Mouse (Mus musculus) embryonic facial prominence, embryonic 11.5 days (tissue): ENCODE results near the gene Ninj1. TPM values are rescaled to one million over a fixed set of nuclear protein-coding genes. Genes with fewer than 3 reads are reported as not detected.

Source experiments
- ATAC-seq: fragments of 200-750 bp; cut with Nextera tagmentation; replicated peaks from 2 replicates; pipeline ENCODE4 v1.8.0; 2017; ENCODE audit warnings: low read depth; ENCODE audit not compliant: insufficient number of reproducible peaks, low FRiP score, low TSS enrichment
- DNase-seq: peaks from one replicate; pipeline ENCODE4 v3.0.0-alpha.2; 2015; ENCODE audit warnings: low spot score
- H3K27ac ChIP-seq: fragments of 300-500 bp; sonication (generic); replicated peaks from 2 replicates; pipeline ENCODE4 v1.5.1; 2014; ENCODE audit warnings: mild to moderate bottlenecking, low read depth, low read length, control low read depth
- H3K27me3 ChIP-seq: fragments of 300-500 bp; sonication (generic); 2 replicates; pipeline ENCODE4 v1.6.1; 2014; ENCODE audit warnings: mild to moderate bottlenecking, low read length, moderate library complexity, mixed read lengths; ENCODE audit not compliant: control insufficient read depth, insufficient read depth
- H3K36me3 ChIP-seq: fragments of 300-500 bp; sonication (generic); replicated peaks from 2 replicates; pipeline ENCODE4 v1.6.1; 2014; ENCODE audit warnings: low read depth, mild to moderate bottlenecking, low read length, moderate library complexity, mixed read lengths; ENCODE audit not compliant: control insufficient read depth, insufficient read depth
- H3K4me1 ChIP-seq: fragments of 300-500 bp; sonication (generic); 2 replicates; pipeline ENCODE4 v1.6.1; 2014; ENCODE audit warnings: low read length, mixed read lengths; ENCODE audit not compliant: control insufficient read depth, insufficient read depth
- H3K4me2 ChIP-seq: fragments of 300-500 bp; sonication (generic); 2 replicates; pipeline ENCODE4 v1.6.1; 2014; ENCODE audit warnings: low read depth, mild to moderate bottlenecking, control low read depth, low read length, moderate library complexity
- H3K4me3 ChIP-seq: fragments of 300-500 bp; sonication (generic); 2 replicates; pipeline ENCODE4 v1.5.1; 2014; ENCODE audit warnings: low read depth, low read length, control low read depth
- H3K9ac ChIP-seq: fragments of 300-500 bp; sonication (generic); replicated peaks from 2 replicates; pipeline ENCODE4 v1.6.1; 2014; ENCODE audit warnings: mild to moderate bottlenecking, control low read depth, low read length
- H3K9me3 ChIP-seq: fragments of 300-500 bp; sonication (generic); replicated peaks from 2 replicates; pipeline ENCODE4 v1.6.1; 2016; ENCODE audit warnings: mild to moderate bottlenecking, low read length, inconsistent platforms, mixed read lengths; ENCODE audit not compliant: control insufficient read depth
- WGBS: fragments of 180-500 bp; shearing (Covaris S2); extraction: QIAGEN DNeasy Blood & Tissue Kit; methylation state at CpG from one replicate; pipeline ENCODE4 v1.1.7; 2014; 5-methylcytosine and 5-hydroxymethylcytosine counted together
- polyA plus RNA-seq: library from polyadenylated mRNA; unstranded; fragments of >200 nt; fragmentation: Nextera tagmentation; extraction: Ambion mirVana; gene quantifications from 2 replicates; pipeline ENCODE4 v1.2.1, GENCODE M21; 2014

Ninj1 gene
- polyA plus RNA-seq = 29.8 and 30.5 TPM in 2 replicates

DNA sequence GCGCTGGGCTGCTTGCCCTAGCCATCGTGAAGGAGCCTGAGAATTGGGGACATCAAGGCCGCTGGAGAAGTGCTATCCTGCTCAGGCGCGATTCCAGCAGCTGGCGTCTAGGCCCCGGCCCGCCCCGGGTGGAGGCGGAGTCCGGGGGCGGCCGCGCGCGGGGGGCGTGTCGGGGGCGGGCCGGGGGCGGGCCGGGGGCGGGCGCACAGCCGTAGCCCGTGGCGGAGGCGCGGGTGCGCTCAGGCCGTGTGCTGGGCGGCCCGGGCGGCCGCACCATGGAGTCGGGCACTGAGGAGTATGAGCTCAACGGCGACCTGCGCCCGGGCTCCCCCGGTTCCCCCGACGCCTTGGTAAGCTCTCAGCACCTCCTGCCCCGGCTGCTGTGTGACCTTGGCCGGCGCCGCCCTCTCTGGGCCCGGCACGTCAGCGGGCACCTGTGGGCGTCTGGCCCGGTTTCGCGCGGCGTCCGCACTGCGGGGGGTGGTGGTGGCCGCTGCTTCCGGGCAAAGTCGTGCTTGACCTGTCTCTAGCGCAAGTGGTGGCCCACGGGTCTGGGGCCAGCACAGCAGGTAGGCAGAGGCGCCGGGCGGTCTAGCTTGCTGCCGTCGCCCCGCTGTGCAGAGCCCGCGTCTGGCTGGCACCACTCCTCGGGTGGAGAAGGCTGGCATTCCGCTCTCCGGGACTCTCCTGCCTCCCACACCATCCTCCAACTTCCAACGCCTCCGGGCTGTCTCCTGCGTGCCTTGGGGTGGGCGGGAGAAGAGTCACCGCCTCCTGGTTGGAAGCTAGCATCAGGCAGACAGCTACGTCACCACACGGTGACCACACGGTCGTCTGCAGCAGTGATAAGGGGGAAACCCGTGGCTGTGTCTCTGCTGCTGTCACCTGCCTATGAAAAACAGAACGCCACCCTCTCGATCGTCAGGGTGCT, at the start of gene Ninj1:
Gene Ninj1, plus strand, starts transcription at position 198 of the 931 bp plus-strand sequence.
- 1% methylated on average over 77 of the region's 87 CpGs for WGBS
- peak within 1 kb of the TSS; percentile 97 for H3K4me2 ChIP-seq
- H3K4me3 ChIP-seq = peak within 1 kb of the TSS; percentile 69
- no peak within 1 kb of the TSS for H3K27ac ChIP-seq
- 0 out of 2 replicates have a peak, but pooled peaks cover 2% of the 10 kb centered on the region for H3K4me1 ChIP-seq
- DNase-seq (peak; percentile 84), ATAC-seq (peak; percentile 89)
- no peaks in the 10 kb centered on the region for H3K9me3 ChIP-seq
- H3K27me3 ChIP-seq = no peaks in the 10 kb centered on the region
- peak within 1 kb of the TSS; percentile 69 for H3K9ac ChIP-seq
- H3K36me3 ChIP-seq = no peaks in the 10 kb centered on the region

DNA sequence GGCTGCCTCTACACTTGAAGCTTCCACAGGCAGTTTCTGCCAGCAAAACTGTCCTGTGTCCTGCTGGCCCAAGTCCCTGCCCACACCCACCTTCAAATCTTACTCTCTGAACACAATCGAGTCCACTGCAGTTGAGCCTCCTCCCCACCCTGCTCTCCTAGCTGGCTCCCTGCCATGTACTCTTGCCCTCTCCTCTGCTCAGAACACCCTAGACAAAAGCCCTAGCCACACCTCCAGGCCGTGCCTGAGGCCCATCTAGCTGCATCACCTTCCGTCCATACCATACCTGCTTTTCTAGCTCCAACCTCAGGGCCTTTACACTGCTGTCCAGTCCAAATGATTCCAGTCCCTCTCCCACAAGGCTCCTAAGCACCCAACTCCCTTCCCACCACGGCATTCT, 46.7 kb upstream of the Ninj1 start:
- WGBS = 83% methylated on average over 4 of the region's 4 CpGs
- H3K27ac ChIP-seq = no peak overlapping the region
- no peak for ATAC-seq
- no peak overlapping the region for H3K9ac ChIP-seq
- no peaks in the 10 kb centered on the region for H3K4me1 ChIP-seq
- no peak overlapping the region for H3K4me3 ChIP-seq
- no peak overlapping the region for H3K4me2 ChIP-seq
- H3K36me3 ChIP-seq = no peaks in the 10 kb centered on the region
- no peaks in the 10 kb centered on the region for H3K9me3 ChIP-seq
- no peak for DNase-seq
- peaks cover 4% of the 10 kb centered on the region for H3K27me3 ChIP-seq

DNA sequence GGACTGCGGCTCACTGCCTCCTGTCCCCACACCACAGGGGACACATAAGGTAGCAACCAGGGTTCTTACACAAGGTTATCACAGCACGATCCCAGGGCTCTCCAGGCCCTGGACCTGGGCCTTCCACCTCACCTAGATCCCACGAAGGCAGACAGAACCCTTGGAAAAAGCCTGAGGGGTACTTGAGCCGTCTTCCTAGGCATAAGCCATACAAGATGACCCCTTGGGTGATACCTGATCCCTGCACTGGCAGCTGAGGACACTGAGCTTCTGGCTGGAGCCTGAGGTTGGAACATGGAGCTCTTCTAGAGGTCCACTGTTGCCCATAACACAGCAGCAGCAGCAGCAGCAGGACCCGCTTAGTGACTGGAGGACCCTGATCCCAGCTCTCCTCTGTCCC, 44.9 kb upstream of the Ninj1 start:
- H3K4me3 ChIP-seq = no peak overlapping the region
- ATAC-seq (no peak), DNase-seq (no peak)
- 69% methylated on average over 5 of the region's 5 CpGs for WGBS
- H3K27me3 ChIP-seq = peaks cover 19% of the 10 kb centered on the region
- H3K27ac ChIP-seq = no peak overlapping the region
- H3K4me1 ChIP-seq = no peaks in the 10 kb centered on the region; the same call in 1 of the 2 replicates
- no peaks in the 10 kb centered on the region for H3K9me3 ChIP-seq
- H3K36me3 ChIP-seq = no peaks in the 10 kb centered on the region
- H3K4me2 ChIP-seq = no peak overlapping the region
- no peak overlapping the region for H3K9ac ChIP-seq

GRCm38 (mm10) chr13:49143323-49143722, 44.0 kb upstream of the Ninj1 start:
- peaks cover 27% of the 10 kb centered on the region for H3K27me3 ChIP-seq
- WGBS = 90% methylated on average over 7 of the region's 7 CpGs

GRCm38 (mm10) chr13:49144451-49144850, 42.8 kb upstream of the Ninj1 start:
- WGBS = 53% methylated on average over 6 of the region's 6 CpGs
- H3K4me3 ChIP-seq = no peak overlapping the region
- DNase-seq (no peak), ATAC-seq (no peak)
- no peak overlapping the region for H3K27ac ChIP-seq
- no peak overlapping the region for H3K9ac ChIP-seq
- no peaks in the 10 kb centered on the region for H3K9me3 ChIP-seq
- H3K4me2 ChIP-seq = no peak overlapping the region
- no peaks in the 10 kb centered on the region for H3K36me3 ChIP-seq
- peaks cover 32% of the 10 kb centered on the region for H3K27me3 ChIP-seq
- H3K4me1 ChIP-seq = no peaks in the 10 kb centered on the region; the same call in 1 of the 2 replicates

More at GRCm38 (mm10) chr13:49143323-49143722, 44.0 kb upstream of the Ninj1 start:
- Histone ChIP-seq H3K4me2 (no peak overlapping the region), H3K9me3 (no peaks in the 10 kb centered on the region), H3K4me3 (no peak overlapping the region), H3K27ac (no peak overlapping the region), H3K9ac (no peak overlapping the region), H3K4me1 (no peaks in the 10 kb centered on the region; the same call in 1 of the 2 replicates), H3K36me3 (no peaks in the 10 kb centered on the region)
- ATAC-seq (no peak), DNase-seq (no peak)

DNA sequence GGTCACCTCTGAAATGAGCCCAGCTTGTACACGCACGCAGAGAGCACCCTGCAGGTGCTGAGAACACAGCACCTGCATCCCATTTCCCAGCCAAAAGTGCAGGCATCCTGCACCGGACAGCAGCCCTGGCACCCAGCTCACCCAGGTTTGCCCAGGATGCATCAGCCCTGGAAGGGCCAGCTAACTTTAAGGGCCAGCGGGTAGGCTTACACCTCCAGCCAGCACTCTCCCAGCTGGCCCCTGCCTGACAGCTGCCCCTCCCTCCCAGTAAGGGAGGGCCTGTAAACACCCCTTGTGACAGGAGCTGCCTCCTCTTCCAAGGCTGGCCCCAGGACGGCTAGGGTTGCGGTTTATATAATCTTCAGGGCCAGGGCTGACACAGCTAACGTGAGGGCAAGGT, 41.9 kb upstream of the Ninj1 start:
- H3K4me3 ChIP-seq = no peak overlapping the region
- H3K4me1 ChIP-seq = no peaks in the 10 kb centered on the region; the same call in 1 of the 2 replicates
- H3K9me3 ChIP-seq = no peaks in the 10 kb centered on the region
- H3K27me3 ChIP-seq = peaks cover 34% of the 10 kb centered on the region
- WGBS = 35% methylated on average over 7 of the region's 7 CpGs
- ATAC-seq (no peak), DNase-seq (no peak)
- H3K27ac ChIP-seq = no peak overlapping the region
- no peaks in the 10 kb centered on the region for H3K36me3 ChIP-seq
- no peak overlapping the region; the same call in 1 of the 2 replicates for H3K4me2 ChIP-seq
- H3K9ac ChIP-seq = no peak overlapping the region

- H3K9me3 ChIP-seq = no peaks in the 10 kb centered on the region
- WGBS = 24% methylated on average over 17 of the region's 17 CpGs
- H3K27me3 ChIP-seq = peaks cover 34% of the 10 kb centered on the region
- H3K27ac ChIP-seq = no peak overlapping the region
- no peaks in the 10 kb centered on the region; the same call in 1 of the 2 replicates for H3K4me1 ChIP-seq
- peak overlapping the region; percentile 70 for H3K4me3 ChIP-seq
- H3K9ac ChIP-seq = peak overlapping the region; percentile 74
- ATAC-seq (no peak), DNase-seq (no peak)
- peak overlapping the region; percentile 98 for H3K4me2 ChIP-seq
- no peaks in the 10 kb centered on the region for H3K36me3 ChIP-seq
Observed at GRCm38 (mm10) chr13:49146040-49146697, 41.1 kb upstream of the Ninj1 start.

DNA sequence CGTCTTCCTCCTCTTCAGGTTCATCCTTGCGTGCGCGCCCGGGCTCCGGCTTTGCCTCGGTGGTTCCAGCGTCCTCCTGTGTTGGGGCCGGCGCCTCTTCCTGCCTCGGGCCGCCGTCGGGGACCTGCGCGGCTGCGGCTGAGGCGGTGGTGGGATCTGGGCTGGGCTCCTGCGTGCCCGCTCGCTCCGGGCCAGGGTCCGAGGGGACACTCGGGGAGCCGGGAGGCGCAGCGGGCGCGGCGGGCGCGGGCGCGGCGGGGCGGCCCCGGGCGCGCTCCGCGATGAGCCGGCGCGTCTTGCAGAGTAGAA, 40.6 kb upstream of the Ninj1 start:
- Histone ChIP-seq H3K4me3 (peak overlapping the region; percentile 70), H3K4me2 (peak overlapping the region; percentile 98), H3K36me3 (no peaks in the 10 kb centered on the region), H3K4me1 (no peaks in the 10 kb centered on the region; the same call in 1 of the 2 replicates), H3K27me3 (peaks cover 34% of the 10 kb centered on the region), H3K9ac (peak overlapping the region; percentile 74), H3K9me3 (no peaks in the 10 kb centered on the region), H3K27ac (no peak overlapping the region)
- no peak for DNase-seq
- WGBS = under 1% methylated on average over 43 of the region's 44 CpGs
- no peak for ATAC-seq
